In the genomic region with DNA sequence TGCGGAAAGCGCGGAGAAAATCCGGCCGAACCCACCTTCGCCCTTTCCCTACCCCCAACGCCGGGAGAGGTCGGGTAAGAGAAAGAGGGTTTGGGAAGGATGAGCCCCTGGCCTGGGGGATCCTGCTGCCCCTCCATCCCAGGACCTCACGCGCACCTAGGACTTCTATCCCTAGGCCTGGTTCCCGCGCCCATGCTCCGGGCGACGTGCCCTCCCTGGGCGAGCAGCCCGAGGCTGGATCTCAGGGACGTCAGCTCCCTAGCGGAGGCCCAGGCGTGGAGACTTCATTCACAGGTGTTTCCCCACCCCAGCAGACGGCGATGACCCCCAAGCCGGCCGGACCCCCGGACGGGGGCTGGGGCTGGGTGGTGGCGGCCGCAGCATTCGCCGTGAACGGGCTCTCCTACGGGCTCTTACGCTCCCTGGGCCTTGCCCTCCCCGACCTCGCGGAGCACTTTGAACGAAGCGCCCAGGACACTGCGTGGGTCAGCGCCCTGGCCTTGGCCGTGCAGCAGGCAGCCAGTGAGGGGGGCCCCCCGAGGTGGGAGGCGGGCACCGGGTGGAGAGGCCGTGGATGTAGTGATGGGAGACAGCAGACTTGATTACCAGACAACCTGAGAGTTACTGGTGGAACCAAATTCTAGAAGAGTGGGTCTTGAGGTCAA, we compare ENCODE assay signal across 8 mouse cellular contexts. TPM values are rescaled to one million over a fixed set of nuclear protein-coding genes. Genes with fewer than 3 reads are reported as not detected.
DNase-seq lines count a peak whose midpoint lies in the region; ATAC-seq and TF ChIP-seq lines count a peak whose summit lies in the region.

No protein-coding gene starts in this region.

- WGBS in liver, adult 2 months, result 2% methylated on average over 46 of the region's 46 CpGs
- WGBS in heart, embryonic 14.5 days, result 1% methylated on average over 46 of the region's 46 CpGs
- WGBS in neural tube, embryonic 11.5 days, result 1% methylated on average over 46 of the region's 46 CpGs

- peaks cover 15% of the 10 kb centered on the region for H3K4me1 ChIP-seq in liver, adult 2 months (ENCODE audit: control insufficient read depth, insufficient read depth, low read length)
- peaks cover 0 to 13% of the 10 kb centered on the region in 2 experiments; a peak in 3 of 4 replicates for H3K4me1 ChIP-seq in heart, embryonic 14.5 days (ENCODE audit: control insufficient read depth in 2 of 2, insufficient read depth in 2 of 2, low read length in 2 of 2)
- H3K4me1 ChIP-seq in neural tube, embryonic 11.5 days (ENCODE audit: control insufficient read depth, insufficient read depth, low read length), result peaks cover 23% of the 10 kb centered on the region

- TF ChIP-seq POLR2A in liver, adult 2 months (IDR thresholded peaks at IDR 0.05; ENCODE audit: extremely low read depth, insufficient read depth, low read length), result no peak

- H3K9me3 ChIP-seq in heart, embryonic 14.5 days (ENCODE audit: control insufficient read depth, low read length), result no peaks in the 10 kb centered on the region
- no peaks in the 10 kb centered on the region for H3K9me3 ChIP-seq in neural tube, embryonic 11.5 days (ENCODE audit: control insufficient read depth, low read length)

- H3K4me2 ChIP-seq in heart, embryonic 14.5 days (ENCODE audit: low read length), result peak overlapping the region; percentile 63
- peak overlapping the region; percentile 47 for H3K4me2 ChIP-seq in neural tube, embryonic 11.5 days (ENCODE audit: low read depth)

- no peaks in the 10 kb centered on the region for H3K27me3 ChIP-seq in liver, adult 2 months (ENCODE audit: control insufficient read depth, insufficient read depth, low read length)
- H3K27me3 ChIP-seq in heart, embryonic 14.5 days (ENCODE audit: control insufficient read depth, insufficient read depth, low read length), result peaks cover 65% of the 10 kb centered on the region
- peaks cover 48% of the 10 kb centered on the region for H3K27me3 ChIP-seq in neural tube, embryonic 11.5 days (ENCODE audit: control insufficient read depth, insufficient read depth, low read length)

- no peaks in the 10 kb centered on the region for H3K79me2 ChIP-seq in liver, adult 2 months (ENCODE audit: control insufficient read depth, insufficient read depth, low read length)

- TF ChIP-seq CTCF in liver, adult 2 months (IDR thresholded peaks at IDR 0.05; ENCODE audit: low read depth, low read length), result no peak

- no peaks in the 10 kb centered on the region for H3K36me3 ChIP-seq in liver, adult 2 months (ENCODE audit: control insufficient read depth, insufficient read depth, low read length)
- no peaks in the 10 kb centered on the region for H3K36me3 ChIP-seq in heart, embryonic 14.5 days (ENCODE audit: control insufficient read depth, insufficient read depth, low read length)
- no peaks in the 10 kb centered on the region for H3K36me3 ChIP-seq in neural tube, embryonic 11.5 days (ENCODE audit: control insufficient read depth, insufficient read depth, low read length)

- H3K9ac ChIP-seq in liver, adult 2 months (ENCODE audit: low read depth, low read length), result peak overlapping the region; percentile 65
- H3K9ac ChIP-seq in heart, embryonic 14.5 days (ENCODE audit: low read length), result peak overlapping the region; percentile 25; the same call in 1 of the 2 replicates
- peak overlapping the region; percentile 28 for H3K9ac ChIP-seq in neural tube, embryonic 11.5 days (ENCODE audit: low read length)

- DNase-seq in liver, adult 2 months (ENCODE audit: extremely low read depth, low read depth, low spot score), result peak; percentile 50
- DNase-seq in liver, result no peak
- peak; percentile 82 for DNase-seq in cerebellum, adult 9-11 months
- peak; percentile 75 to 94 for DNase-seq in kidney, postnatal 25 days
- DNase-seq in neural tube, embryonic 11.5 days (ENCODE audit: low spot score), result no peak
- DNase-seq in left cerebral cortex, adult 18-20 months (ENCODE audit: low spot score in 2 of 2), result no peak
- DNase-seq in left cerebral cortex, adult 11 months (ENCODE audit: low spot score), result no peak

- peak overlapping the region; percentile 17; the same call in 1 of the 2 replicates for H3K27ac ChIP-seq in liver, adult 2 months (replicated peaks; ENCODE audit: insufficient read depth, low read depth, low read length)
- no peak overlapping the region for H3K27ac ChIP-seq in heart, embryonic 14.5 days (replicated peaks in 1 of 2; ENCODE audit: control insufficient read depth in 1 of 2, insufficient read depth in 1 of 2, low read depth in 2 of 2, low read length in 2 of 2)
- H3K27ac ChIP-seq in neural tube, embryonic 11.5 days (ENCODE audit: low read depth, low read length), result no peak overlapping the region

- H3K4me3 ChIP-seq in liver, adult 2 months (ENCODE audit: insufficient read depth, low read depth, low read length), result peak overlapping the region; percentile 55
- peak overlapping the region; percentile 29 to 33 for H3K4me3 ChIP-seq in heart, embryonic 14.5 days (ENCODE audit: control insufficient read depth in 1 of 2, insufficient read depth in 1 of 2, low read depth in 1 of 2, low read length in 2 of 2)
- H3K4me3 ChIP-seq in neural tube, embryonic 11.5 days (ENCODE audit: low read depth, low read length), result peak overlapping the region; percentile 25

- ATAC-seq in heart, embryonic 14.5 days (ENCODE audit: insufficient number of reproducible peaks, insufficient read depth, low FRiP score, low read depth), result no peak
- peak; percentile 31; the same call in 1 of the 2 replicates for ATAC-seq in neural tube, embryonic 11.5 days (ENCODE audit: insufficient read depth, low FRiP score, low TSS enrichment)

RNA-seq across cellular contexts. Expression of gene Slc16a11, which starts 1.8 kb away (rescaled TPM):
- total RNA-seq in liver, adult 2 months (2014; rRNA removed), result 6.6 and 12.5 TPM in 2 replicates
- polyA plus RNA-seq in liver, adult 2 months (2012; rRNA removed), result 37.1 and 84.4 TPM in 2 replicates
- 0.16 and 0.18 TPM in 2 replicates for polyA plus RNA-seq in heart, embryonic 14.5 days (2014; fragmentation: Nextera tagmentation; extraction: Ambion mirVana)
- 0.27 and 0.50 TPM in 2 replicates for polyA plus RNA-seq in neural tube, embryonic 11.5 days (2014; fragmentation: Nextera tagmentation; extraction: Ambion mirVana)
- total RNA-seq in left cerebral cortex, adult 18-20 months (2021), result 10 to 100 TPM; 34.2 to 35.5 TPM

RNA-seq across cellular contexts. Expression of gene Slc16a13, which starts 6.5 kb away (rescaled TPM):
- total RNA-seq in liver, adult 2 months (2014; rRNA removed), result 0.47 and 1.3 TPM in 2 replicates
- polyA plus RNA-seq in liver, adult 2 months (2012; rRNA removed), result 1.7 and 3.3 TPM in 2 replicates
- 4.9 and 6.4 TPM in 2 replicates for polyA plus RNA-seq in heart, embryonic 14.5 days (2014; fragmentation: Nextera tagmentation; extraction: Ambion mirVana)
- 14.3 and 16.9 TPM in 2 replicates for polyA plus RNA-seq in neural tube, embryonic 11.5 days (2014; fragmentation: Nextera tagmentation; extraction: Ambion mirVana)
- total RNA-seq in left cerebral cortex, adult 18-20 months (2021), result 1 to 10 TPM; 5.2 to 8.0 TPM

RNA-seq across cellular contexts. Expression of gene Bcl6b, which starts 15.3 kb away (rescaled TPM):
- total RNA-seq in liver, adult 2 months (2014; rRNA removed), result 0.74 and 0.81 TPM in 2 replicates
- polyA plus RNA-seq in liver, adult 2 months (2012; rRNA removed), result 0.56 and 1.3 TPM in 2 replicates
- polyA plus RNA-seq in heart, embryonic 14.5 days (2014; fragmentation: Nextera tagmentation; extraction: Ambion mirVana), result 18.7 and 22.4 TPM in 2 replicates
- 6.2 and 7.4 TPM in 2 replicates for polyA plus RNA-seq in neural tube, embryonic 11.5 days (2014; fragmentation: Nextera tagmentation; extraction: Ambion mirVana)
- 1 to 10 TPM; 1.2 to 3.2 TPM for total RNA-seq in left cerebral cortex, adult 18-20 months (2021)

RNA-seq across cellular contexts. Expression of gene 0610010K14Rik, which starts 23.4 kb away (rescaled TPM):
- total RNA-seq in liver, adult 2 months (2014; rRNA removed), result 6.5 and 9.9 TPM in 2 replicates
- polyA plus RNA-seq in liver, adult 2 months (2012; rRNA removed), result 30.6 and 34.0 TPM in 2 replicates
- polyA plus RNA-seq in heart, embryonic 14.5 days (2014; fragmentation: Nextera tagmentation; extraction: Ambion mirVana), result 139 and 143 TPM in 2 replicates
- polyA plus RNA-seq in neural tube, embryonic 11.5 days (2014; fragmentation: Nextera tagmentation; extraction: Ambion mirVana), result 183 and 204 TPM in 2 replicates
- total RNA-seq in left cerebral cortex, adult 18-20 months (2021), result 10 to 100 TPM; 44.6 to 47.2 TPM

RNA-seq across cellular contexts. Expression of gene Gm21988, which starts 25.3 kb away (rescaled TPM):
- total RNA-seq in liver, adult 2 months (2014; rRNA removed), result 0.28 and 1.5 TPM in 2 replicates
- 5.8 and 6.8 TPM in 2 replicates for polyA plus RNA-seq in liver, adult 2 months (2012; rRNA removed)
- 10.1 and 12.2 TPM in 2 replicates for polyA plus RNA-seq in heart, embryonic 14.5 days (2014; fragmentation: Nextera tagmentation; extraction: Ambion mirVana)
- 10.8 and 11.5 TPM in 2 replicates for polyA plus RNA-seq in neural tube, embryonic 11.5 days (2014; fragmentation: Nextera tagmentation; extraction: Ambion mirVana)
- 1 to 10 TPM; 3.0 to 4.8 TPM for total RNA-seq in left cerebral cortex, adult 18-20 months (2021)

Comparison
In these comparisons a context has a peak if more than half of its experiments do, and no peak if none do; other contexts are left out.
1. DNase-seq: peak in liver, adult 2 months (single experiment), cerebellum, adult 9-11 months (single experiment) and kidney, postnatal 25 days (2 of 2); none in liver (single experiment), neural tube, embryonic 11.5 days (single experiment), left cerebral cortex, adult 18-20 months (0 of 2) and left cerebral cortex, adult 11 months (single experiment).
2. RNA of gene Slc16a11, which starts 1.8 kb away (polyA plus RNA-seq): 37.1 to 84.4 TPM in liver, adult 2 months; 0.27 to 0.50 TPM in neural tube, embryonic 11.5 days and 0.16 to 0.18 TPM in heart, embryonic 14.5 days; every median in the first group is over 10 times any median in the second.
3. Peak in every context shown above with its lines, with median percentiles within 50 percentile points of each other: H3K4me3 ChIP-seq and H3K9ac ChIP-seq.